Mouse (Mus musculus) CH12.LX (cell line): ENCODE results near the gene Nfix. TPM values are rescaled to one million over a fixed set of nuclear protein-coding genes. Genes with fewer than 3 reads are reported as not detected.

ENCODE experiments used
- DNase-seq: peaks from one replicate; pipeline ENCODE4 v3.0.0-alpha.2; 2013; ENCODE audit errors: extremely low read depth
- H3K27ac ChIP-seq: 2 replicates; pipeline ENCODE4 v1.5.1; 2012; ENCODE audit warnings: low read depth, mild to moderate bottlenecking, control low read depth, moderate library complexity; ENCODE audit not compliant: insufficient read depth
- H3K27me3 ChIP-seq: replicated peaks from 2 replicates; pipeline ENCODE3; 2012; ENCODE audit warnings: inconsistent platforms
- H3K36me3 ChIP-seq, 2 experiments: replicated peaks in 1 of 2; 2 replicates each; pipeline versions ENCODE3 to v1.6.1; 2012; ENCODE audit warnings: inconsistent platforms in 1 of 2, low read length in 1 of 2, mild to moderate bottlenecking in 1 of 2, mixed read lengths in 1 of 2, moderate library complexity in 1 of 2; ENCODE audit not compliant: control insufficient read depth in 1 of 2, insufficient read depth in 1 of 2
- H3K4me1 ChIP-seq, 2 experiments: 2 replicates each; pipeline ENCODE4 v1.6.1; 2012; ENCODE audit warnings: inconsistent platforms in 1 of 2, moderate library complexity in 1 of 2; ENCODE audit not compliant: insufficient read depth in 2 of 2, control insufficient read depth in 1 of 2
- H3K4me2 ChIP-seq: 2 replicates; pipeline ENCODE4 v1.6.1; 2012; ENCODE audit warnings: low read depth, mild to moderate bottlenecking, control low read depth; ENCODE audit not compliant: poor library complexity, insufficient read depth, severe bottlenecking
- H3K4me3 ChIP-seq, 3 experiments: fragments of 150-350 bp in 1 of 3; sonication (generic) in 1 of 3; replicated peaks in 1 of 3; 2 replicates each; pipeline versions ENCODE3 to v1.5.1; 2011 to 2012; ENCODE audit warnings: low read depth in 2 of 3, low read length in 2 of 3, mild to moderate bottlenecking in 2 of 3, moderate library complexity in 2 of 3, control low read depth in 1 of 3, improper control_type of control experiment in 1 of 3, inconsistent platforms in 1 of 3, mixed read lengths in 1 of 3; ENCODE audit not compliant: poor library complexity in 1 of 3
- H3K79me2 ChIP-seq: replicated peaks from 2 replicates; pipeline ENCODE4 v1.6.1; 2012; ENCODE audit warnings: mild to moderate bottlenecking, moderate library complexity; ENCODE audit not compliant: control insufficient read depth, poor library complexity, insufficient read depth, severe bottlenecking; ENCODE audit errors: extremely low read depth
- H3K9ac ChIP-seq: 2 replicates; pipeline ENCODE4 v1.6.1; 2012; ENCODE audit warnings: low read depth, mild to moderate bottlenecking, control low read depth, moderate library complexity; ENCODE audit not compliant: insufficient read depth
- H3K9me3 ChIP-seq: replicated peaks from 2 replicates; pipeline ENCODE3; 2012; ENCODE audit warnings: low read length, inconsistent platforms, mixed read lengths
- CHD1 ChIP-seq: IDR thresholded peaks from 2 replicates; pipeline ENCODE4 v1.6.1; 2012; ENCODE audit warnings: low read depth, low read length, improper control_type of control experiment, inconsistent platforms
- CHD2 ChIP-seq: IDR thresholded peaks from 2 replicates; pipeline ENCODE4 v1.6.1; 2011; ENCODE audit warnings: low read length, improper control_type of control experiment
- E2F4 ChIP-seq: IDR thresholded peaks from 2 replicates; pipeline ENCODE4 v1.6.1; 2011; ENCODE audit warnings: low read depth, low read length, improper control_type of control experiment; ENCODE audit not compliant: insufficient replicate concordance
- ELF1 ChIP-seq: IDR thresholded peaks from 2 replicates; pipeline ENCODE4 v1.6.1; 2014; ENCODE audit warnings: low read depth, mild to moderate bottlenecking, inconsistent platforms, low read length, improper control_type of control experiment
- EP300 ChIP-seq: IDR thresholded peaks from 2 replicates; pipeline ENCODE4 v1.6.1; 2011; ENCODE audit warnings: low read length, improper control_type of control experiment
- HCFC1 ChIP-seq: IDR thresholded peaks from 2 replicates; pipeline ENCODE4 v1.6.1; 2012; ENCODE audit warnings: low read depth, mild to moderate bottlenecking, inconsistent platforms, low read length, improper control_type of control experiment
- IRF4 ChIP-seq: IDR thresholded peaks from 2 replicates; pipeline ENCODE4 v1.6.1; 2014; ENCODE audit warnings: low read depth, mild to moderate bottlenecking, inconsistent platforms, low read length, improper control_type of control experiment
- JUN ChIP-seq: IDR thresholded peaks from 2 replicates; pipeline ENCODE4 v1.6.1; 2011; ENCODE audit warnings: low read depth, mild to moderate bottlenecking, low read length, improper control_type of control experiment, moderate library complexity; ENCODE audit not compliant: insufficient read depth
- KAT2A ChIP-seq: IDR thresholded peaks from 2 replicates; pipeline ENCODE4 v1.6.1; 2012; ENCODE audit warnings: low read length, improper control_type of control experiment, inconsistent platforms; ENCODE audit not compliant: insufficient replicate concordance
- MAZ ChIP-seq: IDR thresholded peaks from 2 replicates; pipeline ENCODE4 v1.6.1; 2012; ENCODE audit warnings: low read depth, mild to moderate bottlenecking, inconsistent platforms, low read length, improper control_type of control experiment, moderate library complexity
- MYC ChIP-seq: IDR thresholded peaks from 2 replicates; pipeline ENCODE4 v1.6.1; 2011; ENCODE audit warnings: low read depth, mild to moderate bottlenecking, improper control_type of control experiment, low read length
- NELFE ChIP-seq: IDR thresholded peaks from 2 replicates; pipeline ENCODE4 v1.6.1; 2011; ENCODE audit warnings: low read depth, low read length, improper control_type of control experiment
- PAX5 ChIP-seq: IDR thresholded peaks from 2 replicates; pipeline ENCODE4 v1.6.1; 2012; ENCODE audit warnings: low read length, inconsistent platforms, mixed read lengths
- RCOR1 ChIP-seq: conservative IDR thresholded peaks from 2 replicates; pipeline ENCODE4 v1.6.1; 2012; ENCODE audit warnings: low read depth, mild to moderate bottlenecking, inconsistent platforms, low read length, improper control_type of control experiment
- SIN3A ChIP-seq: IDR thresholded peaks from 2 replicates; pipeline ENCODE4 v1.6.1; 2012; ENCODE audit warnings: low read length, improper control_type of control experiment, inconsistent platforms
- SMC3 ChIP-seq: IDR thresholded peaks from 2 replicates; pipeline ENCODE4 v1.6.1; 2011; ENCODE audit warnings: low read depth, low read length, improper control_type of control experiment
- TBP ChIP-seq: conservative IDR thresholded peaks from 2 replicates; pipeline ENCODE4 v1.6.1; 2011; ENCODE audit warnings: low read depth, low read length, improper control_type of control experiment
- TCF12 ChIP-seq: IDR thresholded peaks from 2 replicates; pipeline ENCODE4 v1.6.1; 2014; ENCODE audit warnings: low read depth, mild to moderate bottlenecking, inconsistent platforms, low read length, improper control_type of control experiment
- UBTF ChIP-seq: IDR thresholded peaks from 2 replicates; pipeline ENCODE4 v1.6.1; 2012; ENCODE audit warnings: low read depth, mild to moderate bottlenecking, inconsistent platforms, low read length, improper control_type of control experiment, moderate library complexity
- USF1 ChIP-seq: IDR thresholded peaks from 2 replicates; pipeline ENCODE4 v1.6.1; 2014; ENCODE audit warnings: low read depth, mild to moderate bottlenecking, inconsistent platforms, low read length, improper control_type of control experiment
- ZC3H11A ChIP-seq: IDR thresholded peaks from 2 replicates; pipeline ENCODE4 v1.6.1; 2012; ENCODE audit warnings: low read depth, mild to moderate bottlenecking, inconsistent platforms, low read length, improper control_type of control experiment
- ZMIZ1 ChIP-seq: IDR thresholded peaks from 2 replicates; pipeline ENCODE4 v1.6.1; 2012; ENCODE audit warnings: low read depth, mild to moderate bottlenecking, inconsistent platforms, low read length, improper control_type of control experiment
- ZNF384 ChIP-seq: IDR thresholded peaks from 2 replicates; pipeline ENCODE4 v1.6.1; 2012; ENCODE audit warnings: low read depth, low read length, improper control_type of control experiment, inconsistent platforms
- dilution Hi-C: fragments of 300-500 bp; cut with MboI; formaldehyde crosslinking; loops from 2 replicates; pipeline ENCODE4 v1.14.3; 2020; ENCODE audit warnings: low sequenced_read_pairs; ENCODE audit not compliant: extremely low pct_unique_long_range_greater_than_20kb, extremely low pct_ligation_motif_present
- in situ Hi-C: fragments of 300-500 bp; cut with MboI; formaldehyde crosslinking; loops from 3 replicates; pipeline ENCODE4 v1.14.3; 2019; ENCODE audit warnings: low sequenced_read_pairs, low pct_ligation_motif_present, low pct_unique_long_range_greater_than_20kb, mixed read lengths
- polyA plus RNA-seq: library from polyadenylated mRNA; unstranded; fragments of >175 nt; gene quantifications from 2 replicates; pipeline ENCODE4 v1.2.1, GENCODE M21; 2012; ENCODE audit warnings: low read depth; ENCODE audit not compliant: insufficient read length
- total RNA-seq, 2 experiments: library from RNA; depleted of rRNA; stranded (reverse); fragments of 300-350 nt in 1 of 2; fragments of >200 nt in 1 of 2; gene quantifications; 2 replicates each; pipeline ENCODE4 v1.2.3; 2012 to 2014

The Nfix gene
- total and polyA plus RNA-seq, 3 experiments, result 0.09 to 10.5 (median 1.1) TPM

DNA sequence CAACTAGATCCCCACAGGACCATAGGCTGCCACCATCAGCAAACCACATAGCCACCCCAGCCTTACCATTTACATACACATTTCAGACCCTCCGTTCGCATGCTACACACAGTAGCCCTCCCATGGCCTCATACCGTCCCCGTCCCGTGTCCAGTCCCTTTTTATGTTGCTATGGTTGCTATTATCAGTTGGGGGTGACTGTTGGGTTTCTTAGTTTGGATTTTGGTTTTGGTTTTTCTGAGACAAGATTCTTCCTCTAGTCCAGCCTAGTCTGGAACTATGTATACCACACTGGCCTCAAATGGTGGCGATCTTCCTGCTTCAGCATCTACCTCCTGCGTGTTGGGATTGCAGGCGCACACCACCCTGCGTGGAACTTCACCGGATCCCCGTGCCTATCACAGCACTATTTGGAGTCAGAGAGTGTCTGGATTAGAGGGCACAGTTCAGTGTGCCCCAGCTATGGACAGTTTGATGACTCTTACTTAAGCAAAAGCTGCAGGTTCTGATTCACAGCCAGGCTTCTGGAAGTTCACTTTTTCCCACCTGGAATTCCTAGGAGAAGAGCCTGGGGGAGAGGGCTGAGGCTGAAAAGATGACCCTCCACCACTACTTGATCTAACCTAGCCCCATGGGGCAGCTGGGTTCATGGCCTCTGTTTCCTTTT lies 13.2 kb downstream of the Nfix start:
- no peak for TF ChIP-seq EP300
- TF ChIP-seq ELF1, result no peak
- no peak for TF ChIP-seq CHD1
- no peak for TF ChIP-seq CHD2
- no peak for TF ChIP-seq PAX5
- TF ChIP-seq TBP, result no peak
- no peak for TF ChIP-seq HCFC1
- no peak for TF ChIP-seq KAT2A
- no peak for TF ChIP-seq JUN
- no peak for TF ChIP-seq NELFE
- TF ChIP-seq MAZ, result no peak
- no peak for TF ChIP-seq RCOR1
- TF ChIP-seq SIN3A, result no peak
- TF ChIP-seq, all 38 proteins: peak for 0
- H3K4me2 ChIP-seq, result no peak overlapping the region
- no peaks in the 10 kb centered on the region for H3K4me1 ChIP-seq
- DNase-seq, result no peak
- no peaks in the 10 kb centered on the region for H3K79me2 ChIP-seq
- H3K9me3 ChIP-seq, result no peaks in the 10 kb centered on the region
- dilution Hi-C loops, result no loop called here
- no peaks in the 10 kb centered on the region for H3K36me3 ChIP-seq
- no peak overlapping the region for H3K27ac ChIP-seq
- H3K27me3 ChIP-seq, result peaks cover 94% of the 10 kb centered on the region
- no peak overlapping the region for H3K4me3 ChIP-seq
- in situ Hi-C loops, result no loop called here
- no peak overlapping the region for H3K9ac ChIP-seq

DNA sequence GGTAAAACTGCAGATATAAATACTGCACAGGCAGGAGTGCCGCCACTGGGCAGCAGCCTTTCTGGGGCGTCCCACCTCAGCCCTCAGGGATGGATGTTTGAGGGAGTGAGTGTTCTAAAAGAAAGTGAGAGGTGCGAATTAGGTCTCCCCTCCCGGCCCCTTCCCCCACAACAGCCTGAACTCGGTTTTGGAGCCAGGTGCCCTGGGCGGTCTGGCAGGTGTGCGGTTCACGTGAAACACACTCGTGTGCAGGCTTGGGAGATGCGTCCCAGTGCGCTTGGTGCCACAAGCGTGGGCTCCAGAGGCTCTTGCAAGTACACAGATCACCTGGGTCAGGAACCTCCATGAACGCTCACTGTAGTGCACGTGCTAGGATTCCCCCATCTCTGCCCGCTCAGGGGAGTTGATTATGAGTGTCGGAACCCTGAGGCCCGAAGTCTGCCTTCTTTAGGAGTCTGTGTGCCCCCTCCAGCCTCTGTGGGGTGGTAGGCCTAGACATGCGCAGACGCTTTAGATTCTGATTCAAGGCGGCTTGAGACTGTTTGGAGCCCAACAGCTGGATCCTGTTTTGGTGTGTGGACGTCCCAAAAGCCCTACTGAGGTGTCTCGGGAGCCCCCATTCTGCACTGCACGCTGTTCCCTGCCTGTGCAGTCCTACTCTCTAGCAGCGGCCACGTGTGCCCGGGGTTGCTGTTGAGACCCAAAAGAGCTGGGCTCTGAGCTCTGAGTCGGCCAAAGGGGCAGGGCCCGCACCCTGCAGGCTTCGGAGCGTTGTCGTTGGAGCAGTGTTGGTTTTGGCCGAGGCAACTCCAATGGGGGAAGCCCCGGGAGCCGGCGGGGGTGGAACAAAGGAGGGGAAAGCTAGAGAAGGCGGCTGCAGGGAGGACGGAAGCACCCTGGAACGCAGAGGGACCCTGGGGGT lies 14.1 kb downstream of the Nfix start:
- in situ Hi-C loops (no loop called here), dilution Hi-C loops (no loop called here)
- H3K9me3 ChIP-seq, result no peaks in the 10 kb centered on the region
- H3K4me1 ChIP-seq, result no peaks in the 10 kb centered on the region
- TF ChIP-seq MAZ, result no peak
- TF ChIP-seq ZNF384, result no peak
- TF ChIP-seq TBP, result no peak
- TF ChIP-seq TCF12, result no peak
- no peak for TF ChIP-seq MYC
- no peak for TF ChIP-seq USF1
- TF ChIP-seq ZMIZ1, result no peak
- no peak for TF ChIP-seq SMC3
- TF ChIP-seq ZC3H11A, result no peak
- no peak for TF ChIP-seq EP300
- no peak for TF ChIP-seq KAT2A
- TF ChIP-seq E2F4, result no peak
- no peak for TF ChIP-seq IRF4
- TF ChIP-seq UBTF, result no peak
- TF ChIP-seq CHD1, result no peak
- H3K36me3 ChIP-seq, result no peaks in the 10 kb centered on the region
- H3K27me3 ChIP-seq, result peaks cover 95% of the 10 kb centered on the region
- no peak overlapping the region for H3K4me3 ChIP-seq
- H3K79me2 ChIP-seq, result no peaks in the 10 kb centered on the region
- H3K27ac ChIP-seq, result no peak overlapping the region
- H3K9ac ChIP-seq, result no peak overlapping the region
- no peak for DNase-seq
- no peak overlapping the region for H3K4me2 ChIP-seq
